Mouse (Mus musculus): ENCODE results near the gene Dnajc6. TPM values are rescaled to one million over a fixed set of nuclear protein-coding genes. Genes with fewer than 3 reads are reported as not detected.

Dnajc6 gene
- polyA plus RNA-seq, 1 experiment from 2014 or later, result 2.8 TPM

DNA sequence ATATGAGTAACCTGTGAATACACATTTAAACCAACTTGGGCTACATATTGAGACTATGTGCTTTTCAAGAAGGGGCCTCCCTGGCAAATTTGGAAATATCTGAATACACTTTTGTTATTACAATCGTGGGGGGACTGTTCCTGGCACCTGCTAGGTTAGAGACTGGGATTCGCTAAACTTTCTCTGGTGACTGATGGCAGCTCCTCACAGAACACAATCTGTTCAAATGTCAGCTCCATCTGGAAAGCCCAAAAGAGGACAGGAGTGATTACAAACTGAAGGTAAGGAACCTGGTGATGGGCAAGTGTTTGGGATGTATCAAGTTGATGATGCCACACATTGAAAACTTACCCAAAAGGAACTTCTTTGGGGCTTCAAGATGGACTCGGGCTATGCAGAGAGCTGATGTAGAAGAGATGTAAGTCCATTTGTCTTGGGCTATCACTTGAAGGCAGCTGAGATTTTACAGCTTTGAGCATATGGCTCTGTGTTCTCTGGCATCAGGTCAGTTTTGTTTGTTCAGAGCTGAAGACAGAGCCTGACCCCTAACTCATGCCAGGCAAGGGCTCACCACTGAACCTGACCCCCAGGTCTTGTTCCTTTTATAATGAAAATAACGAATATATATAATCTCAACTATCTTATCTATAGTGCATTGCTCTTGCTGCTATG lies 68.4 kb downstream of the Dnajc6 start:
- no peaks in the 10 kb centered on the region for H3K36me3 ChIP-seq (ENCODE audit: control insufficient read depth, insufficient read depth, low read length)
- no peaks in the 10 kb centered on the region for H3K27me3 ChIP-seq (ENCODE audit: control insufficient read depth, insufficient read depth, low read length)
- H3K9me3 ChIP-seq (ENCODE audit: control insufficient read depth, low read depth, low read length), result no peaks in the 10 kb centered on the region
- H3K9ac ChIP-seq (replicated peaks; ENCODE audit: low read depth, low read length), result no peak overlapping the region
- H3K4me3 ChIP-seq (ENCODE audit: low read depth, low read length), result no peak overlapping the region
- 79% methylated on average over 4 of the region's 4 CpGs for WGBS
- no peaks in the 10 kb centered on the region for H3K4me1 ChIP-seq (ENCODE audit: control insufficient read depth, insufficient read depth, low read length)
- no peak overlapping the region for H3K4me2 ChIP-seq (replicated peaks; ENCODE audit: low read depth, low read length)
- no peak overlapping the region for H3K27ac ChIP-seq (ENCODE audit: low read length)
- no peak for ATAC-seq (ENCODE audit: insufficient number of reproducible peaks, insufficient read depth, low FRiP score, low read depth)

DNA sequence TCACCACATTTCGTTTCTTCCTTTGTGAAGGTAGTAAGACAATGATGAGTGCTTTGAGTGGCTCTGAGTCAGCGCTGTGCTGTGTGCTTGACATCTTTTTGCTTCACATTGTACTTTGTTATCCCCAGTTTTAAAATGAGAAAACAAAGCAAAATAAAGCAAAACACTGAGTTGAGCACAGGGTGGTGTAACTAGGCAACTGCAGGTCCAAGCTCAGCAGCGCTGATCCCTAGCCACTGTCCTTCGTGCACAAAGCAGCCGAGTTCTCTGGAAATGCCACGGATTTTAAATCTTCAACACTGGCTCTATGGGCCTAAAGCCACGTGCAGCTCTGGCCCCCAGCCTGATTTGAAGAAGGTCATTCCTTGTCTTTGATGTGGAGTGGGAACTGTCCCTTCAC lies 72.6 kb downstream of the Dnajc6 start:
- Histone ChIP-seq H3K4me3 (ENCODE audit: low read depth, low read length) (no peak overlapping the region), H3K4me1 (ENCODE audit: control insufficient read depth, insufficient read depth, low read length) (no peaks in the 10 kb centered on the region), H3K9ac (replicated peaks; ENCODE audit: low read depth, low read length) (no peak overlapping the region), H3K4me2 (replicated peaks; ENCODE audit: low read depth, low read length) (no peak overlapping the region), H3K27ac (ENCODE audit: low read length) (no peak overlapping the region), H3K9me3 (ENCODE audit: control insufficient read depth, low read depth, low read length) (no peaks in the 10 kb centered on the region), H3K36me3 (ENCODE audit: control insufficient read depth, insufficient read depth, low read length) (no peaks in the 10 kb centered on the region), H3K27me3 (ENCODE audit: control insufficient read depth, insufficient read depth, low read length) (no peaks in the 10 kb centered on the region)
- 70% methylated on average over 7 of the region's 7 CpGs for WGBS
- ATAC-seq (ENCODE audit: insufficient number of reproducible peaks, insufficient read depth, low FRiP score, low read depth), result no peak

DNA sequence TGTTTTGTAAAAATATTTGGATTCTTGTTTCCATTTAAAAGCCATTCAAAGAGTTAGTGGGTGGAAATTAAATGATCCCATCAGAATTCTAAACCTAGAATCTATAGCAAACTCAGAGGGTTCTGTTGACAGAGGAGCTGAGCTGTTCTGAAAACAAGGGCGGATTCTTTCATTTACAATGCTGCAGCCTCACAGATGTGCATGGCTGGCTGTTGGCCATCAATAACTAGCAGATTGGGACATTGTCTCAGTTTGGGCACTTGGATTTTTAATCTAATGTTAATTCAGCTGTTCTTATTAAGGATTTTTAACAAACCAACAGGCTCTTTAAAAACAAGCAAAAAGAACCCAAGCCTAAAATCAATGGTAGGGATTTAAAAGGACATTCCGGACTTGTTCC lies 75.7 kb downstream of the Dnajc6 start:
- no peak for ATAC-seq (ENCODE audit: insufficient number of reproducible peaks, insufficient read depth, low FRiP score, low read depth)
- H3K4me3 ChIP-seq (ENCODE audit: low read depth, low read length), result no peak overlapping the region
- 77% methylated on average over 2 of the region's 2 CpGs for WGBS
- H3K4me2 ChIP-seq (replicated peaks; ENCODE audit: low read depth, low read length), result no peak overlapping the region
- H3K9me3 ChIP-seq (ENCODE audit: control insufficient read depth, low read depth, low read length), result no peaks in the 10 kb centered on the region
- no peaks in the 10 kb centered on the region for H3K4me1 ChIP-seq (ENCODE audit: control insufficient read depth, insufficient read depth, low read length)
- H3K27me3 ChIP-seq (ENCODE audit: control insufficient read depth, insufficient read depth, low read length), result no peaks in the 10 kb centered on the region
- H3K36me3 ChIP-seq (ENCODE audit: control insufficient read depth, insufficient read depth, low read length), result no peaks in the 10 kb centered on the region
- H3K9ac ChIP-seq (replicated peaks; ENCODE audit: low read depth, low read length), result no peak overlapping the region
- H3K27ac ChIP-seq (ENCODE audit: low read length), result no peak overlapping the region

DNA sequence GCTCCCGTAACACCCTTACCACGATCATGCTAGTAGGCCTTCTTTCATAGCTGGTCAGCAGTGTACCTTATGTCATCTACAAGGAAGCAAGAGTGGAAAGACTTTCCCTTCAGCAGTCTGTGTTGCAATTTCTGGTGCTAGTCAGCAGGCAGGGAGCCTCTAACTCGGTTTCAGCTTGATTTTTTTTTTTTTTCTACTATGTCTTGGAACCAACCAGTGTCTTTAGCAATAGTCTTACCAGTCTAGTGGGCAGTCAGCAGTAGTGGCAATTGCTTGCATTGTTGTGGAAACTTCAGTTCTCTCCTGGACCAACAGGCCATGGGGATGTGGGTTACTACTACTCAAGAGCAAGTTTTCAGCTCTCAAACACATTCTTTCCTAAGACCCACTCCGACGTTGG lies 78.9 kb downstream of the Dnajc6 start:
- no peaks in the 10 kb centered on the region for H3K4me1 ChIP-seq (ENCODE audit: control insufficient read depth, insufficient read depth, low read length)
- no peak for ATAC-seq (ENCODE audit: insufficient number of reproducible peaks, insufficient read depth, low FRiP score, low read depth)
- H3K9me3 ChIP-seq (ENCODE audit: control insufficient read depth, low read depth, low read length), result no peaks in the 10 kb centered on the region
- no peaks in the 10 kb centered on the region for H3K27me3 ChIP-seq (ENCODE audit: control insufficient read depth, insufficient read depth, low read length)
- no peak overlapping the region for H3K4me3 ChIP-seq (ENCODE audit: low read depth, low read length)
- no peak overlapping the region for H3K9ac ChIP-seq (replicated peaks; ENCODE audit: low read depth, low read length)
- no peak overlapping the region for H3K27ac ChIP-seq (ENCODE audit: low read length)
- 86% methylated on average over 5 of the region's 5 CpGs for WGBS
- H3K4me2 ChIP-seq (replicated peaks; ENCODE audit: low read depth, low read length), result no peak overlapping the region
- no peaks in the 10 kb centered on the region for H3K36me3 ChIP-seq (ENCODE audit: control insufficient read depth, insufficient read depth, low read length)

DNA sequence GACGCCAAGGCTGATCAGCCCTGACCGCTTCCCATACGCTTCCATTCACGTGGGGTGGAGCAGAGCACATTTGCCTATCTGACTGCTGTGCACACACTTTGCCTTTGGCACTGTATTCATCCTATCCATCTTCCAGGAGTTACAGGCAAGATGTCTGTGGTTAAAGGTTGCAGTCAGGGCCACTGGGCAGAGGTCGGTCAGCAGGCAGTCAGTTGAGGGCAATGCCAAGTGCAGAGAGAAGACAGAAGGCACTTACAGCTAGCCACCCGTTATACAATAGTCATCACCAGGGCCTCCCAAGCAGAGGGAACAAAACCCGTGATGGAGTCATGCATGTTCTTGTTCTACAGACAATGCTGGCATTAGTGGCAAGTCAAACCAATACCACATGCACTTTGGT lies 82.3 kb downstream of the Dnajc6 start:
- Histone ChIP-seq H3K36me3 (ENCODE audit: control insufficient read depth, insufficient read depth, low read length) (no peaks in the 10 kb centered on the region), H3K9ac (replicated peaks; ENCODE audit: low read depth, low read length) (no peak overlapping the region), H3K4me3 (ENCODE audit: low read depth, low read length) (no peak overlapping the region), H3K27ac (ENCODE audit: low read length) (no peak overlapping the region), H3K27me3 (ENCODE audit: control insufficient read depth, insufficient read depth, low read length) (no peaks in the 10 kb centered on the region), H3K4me2 (replicated peaks; ENCODE audit: low read depth, low read length) (no peak overlapping the region), H3K4me1 (ENCODE audit: control insufficient read depth, insufficient read depth, low read length) (no peaks in the 10 kb centered on the region), H3K9me3 (ENCODE audit: control insufficient read depth, low read depth, low read length) (no peaks in the 10 kb centered on the region)
- 77% methylated on average over 7 of the region's 7 CpGs for WGBS
- ATAC-seq (ENCODE audit: insufficient number of reproducible peaks, insufficient read depth, low FRiP score, low read depth), result no peak

DNA sequence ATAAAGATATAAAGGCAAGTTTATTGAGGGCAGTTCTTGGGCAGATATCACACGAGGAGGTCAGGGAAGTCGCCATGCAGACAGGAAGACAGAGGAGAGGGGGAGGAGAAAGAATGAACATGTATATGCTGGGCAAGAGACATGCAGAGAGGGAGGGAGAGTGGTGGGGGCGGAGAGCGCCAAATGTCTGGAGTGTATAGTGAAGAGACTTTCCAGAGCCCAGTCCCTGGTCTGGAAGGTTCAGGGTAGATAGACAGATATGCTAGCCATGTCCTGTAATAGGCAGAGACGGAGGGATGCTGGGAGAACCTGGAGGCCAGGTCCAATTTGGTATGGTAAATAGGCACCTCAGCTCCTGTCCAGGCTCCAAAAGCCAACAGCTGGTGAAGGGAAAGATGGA lies 83.1 kb downstream of the Dnajc6 start:
- Histone ChIP-seq H3K4me1 (ENCODE audit: control insufficient read depth, insufficient read depth, low read length) (no peaks in the 10 kb centered on the region), H3K4me2 (replicated peaks; ENCODE audit: low read depth, low read length) (no peak overlapping the region), H3K27ac (ENCODE audit: low read length) (no peak overlapping the region), H3K9me3 (ENCODE audit: control insufficient read depth, low read depth, low read length) (no peaks in the 10 kb centered on the region), H3K4me3 (ENCODE audit: low read depth, low read length) (no peak overlapping the region), H3K36me3 (ENCODE audit: control insufficient read depth, insufficient read depth, low read length) (no peaks in the 10 kb centered on the region), H3K27me3 (ENCODE audit: control insufficient read depth, insufficient read depth, low read length) (no peaks in the 10 kb centered on the region), H3K9ac (replicated peaks; ENCODE audit: low read depth, low read length) (no peak overlapping the region)
- 68% methylated on average over 5 of the region's 5 CpGs for WGBS
- no peak for ATAC-seq (ENCODE audit: insufficient number of reproducible peaks, insufficient read depth, low FRiP score, low read depth)

DNA sequence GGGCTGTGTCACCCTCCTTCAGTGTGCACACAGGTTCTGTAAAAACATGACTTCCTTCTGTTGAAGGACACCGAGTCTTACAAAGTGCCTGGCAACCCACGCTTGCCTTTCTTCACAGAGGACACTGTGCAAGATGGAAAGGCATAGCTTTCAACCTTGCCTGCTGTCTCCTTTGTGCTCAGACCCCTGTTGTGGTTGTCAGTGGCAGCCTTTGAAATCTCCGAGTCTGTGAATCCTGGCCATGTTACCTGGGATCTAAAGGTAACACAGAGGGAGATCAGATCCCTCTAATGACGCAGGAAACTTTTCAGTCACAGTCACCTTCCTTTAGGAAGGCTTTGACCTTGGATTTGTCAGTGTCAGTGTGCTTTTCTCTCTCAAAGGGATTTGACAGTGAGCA lies 84.7 kb downstream of the Dnajc6 start:
- H3K4me2 ChIP-seq (replicated peaks; ENCODE audit: low read depth, low read length), result no peak overlapping the region
- H3K9me3 ChIP-seq (ENCODE audit: control insufficient read depth, low read depth, low read length), result no peaks in the 10 kb centered on the region
- ATAC-seq (ENCODE audit: insufficient number of reproducible peaks, insufficient read depth, low FRiP score, low read depth), result no peak
- H3K4me3 ChIP-seq (ENCODE audit: low read depth, low read length), result no peak overlapping the region
- H3K4me1 ChIP-seq (ENCODE audit: control insufficient read depth, insufficient read depth, low read length), result no peaks in the 10 kb centered on the region
- no peak overlapping the region for H3K9ac ChIP-seq (replicated peaks; ENCODE audit: low read depth, low read length)
- WGBS, result 71% methylated on average over 4 of the region's 4 CpGs
- H3K27me3 ChIP-seq (ENCODE audit: control insufficient read depth, insufficient read depth, low read length), result no peaks in the 10 kb centered on the region
- H3K27ac ChIP-seq (ENCODE audit: low read length), result no peak overlapping the region
- H3K36me3 ChIP-seq (ENCODE audit: control insufficient read depth, insufficient read depth, low read length), result no peaks in the 10 kb centered on the region

DNA sequence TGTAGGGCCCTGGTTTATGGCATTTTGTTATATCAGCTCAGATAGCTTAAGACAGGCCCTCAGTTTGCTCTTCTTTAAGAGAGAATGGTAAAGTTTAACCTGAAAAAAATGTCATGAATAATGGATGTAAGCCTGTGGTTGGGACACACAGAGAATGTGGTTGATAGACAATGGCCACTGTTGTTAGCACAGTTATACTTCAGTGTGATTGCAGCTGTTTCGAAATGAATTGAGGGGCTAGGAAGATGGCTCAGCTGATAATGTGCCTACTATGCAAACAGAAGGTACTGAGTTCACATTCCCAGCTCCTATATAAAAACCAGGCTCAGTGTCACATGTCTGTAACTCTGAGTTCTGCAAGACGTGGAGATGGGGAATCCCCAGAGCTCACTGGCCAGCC lies 86.4 kb downstream of the Dnajc6 start:
- H3K27ac ChIP-seq (ENCODE audit: low read length), result no peak overlapping the region
- H3K9me3 ChIP-seq (ENCODE audit: control insufficient read depth, low read depth, low read length), result no peaks in the 10 kb centered on the region
- no peaks in the 10 kb centered on the region for H3K4me1 ChIP-seq (ENCODE audit: control insufficient read depth, insufficient read depth, low read length)
- no peak for ATAC-seq (ENCODE audit: insufficient number of reproducible peaks, insufficient read depth, low FRiP score, low read depth)
- H3K9ac ChIP-seq (replicated peaks; ENCODE audit: low read depth, low read length), result no peak overlapping the region
- H3K27me3 ChIP-seq (ENCODE audit: control insufficient read depth, insufficient read depth, low read length), result no peaks in the 10 kb centered on the region
- no peaks in the 10 kb centered on the region for H3K36me3 ChIP-seq (ENCODE audit: control insufficient read depth, insufficient read depth, low read length)
- H3K4me2 ChIP-seq (replicated peaks; ENCODE audit: low read depth, low read length), result no peak overlapping the region
- H3K4me3 ChIP-seq (ENCODE audit: low read depth, low read length), result no peak overlapping the region
- 70% methylated on average over 2 of the region's 2 CpGs for WGBS
